Mouse (Mus musculus): ENCODE results near the gene Mab21l1. TPM values are rescaled to one million over a fixed set of nuclear protein-coding genes. Genes with fewer than 3 reads are reported as not detected.

Mab21l1 gene
- polyA plus RNA-seq, 1 experiment from 2014 or later = 0.08 TPM

GRCm38 (mm10) chr3:55784101-55784500 is 1.8 kb downstream of the Mab21l1 start:
- H3K4me3 ChIP-seq (ENCODE audit: low read depth, low read length) = no peak overlapping the region
- no peaks in the 10 kb centered on the region for H3K9me3 ChIP-seq (replicated peaks; ENCODE audit: control insufficient read depth, low read length)
- no peak overlapping the region for H3K27ac ChIP-seq (ENCODE audit: low read length)
- H3K27me3 ChIP-seq (ENCODE audit: control insufficient read depth, insufficient read depth, low read depth, low read length) = peaks cover 82% of the 10 kb centered on the region
- no peaks in the 10 kb centered on the region for H3K36me3 ChIP-seq (ENCODE audit: control insufficient read depth, insufficient read depth)
- no peak for ATAC-seq (ENCODE audit: low read depth)
- WGBS (ENCODE audit: insufficient replicate concordance) = 11% methylated on average over 7 of the region's 7 CpGs
- H3K4me1 ChIP-seq (ENCODE audit: control insufficient read depth, low read depth, low read length) = peaks cover 2% of the 10 kb centered on the region; the same call in 1 of the 2 replicates
- H3K9ac ChIP-seq (ENCODE audit: low read depth, low read length) = no peak overlapping the region
- 0 out of 2 replicates have a peak overlapping the region, but pooled peaks have one; percentile 42 for H3K4me2 ChIP-seq (ENCODE audit: low read depth, low read length)

GRCm38 (mm10) chr3:55785266-55785980 is 3.1 kb downstream of the Mab21l1 start:
- H3K4me2 ChIP-seq (ENCODE audit: low read depth, low read length) = no peak overlapping the region
- peaks cover 71% of the 10 kb centered on the region for H3K27me3 ChIP-seq (ENCODE audit: control insufficient read depth, insufficient read depth, low read depth, low read length)
- H3K36me3 ChIP-seq (ENCODE audit: control insufficient read depth, insufficient read depth) = no peaks in the 10 kb centered on the region

GRCm38 (mm10) chr3:55785981-55786725 is 3.8 kb downstream of the Mab21l1 start:
- Histone ChIP-seq H3K27me3 (ENCODE audit: control insufficient read depth, insufficient read depth, low read depth, low read length) (peaks cover 64% of the 10 kb centered on the region), H3K36me3 (ENCODE audit: control insufficient read depth, insufficient read depth) (no peaks in the 10 kb centered on the region), H3K4me2 (ENCODE audit: low read depth, low read length) (no peak overlapping the region), H3K27ac (ENCODE audit: low read length) (no peak overlapping the region), H3K9ac (ENCODE audit: low read depth, low read length) (no peak overlapping the region), H3K4me3 (ENCODE audit: low read depth, low read length) (no peak overlapping the region), H3K9me3 (replicated peaks; ENCODE audit: control insufficient read depth, low read length) (no peaks in the 10 kb centered on the region), H3K4me1 (ENCODE audit: control insufficient read depth, low read depth, low read length) (peaks cover 2% of the 10 kb centered on the region; the same call in 1 of the 2 replicates)
- ATAC-seq (ENCODE audit: low read depth) = no peak
- 25% methylated on average over 3 of the region's 3 CpGs for WGBS (ENCODE audit: insufficient replicate concordance)

More at GRCm38 (mm10) chr3:55785266-55785980, 3.1 kb downstream of the Mab21l1 start:
- Histone ChIP-seq H3K4me3 (ENCODE audit: low read depth, low read length) (no peak overlapping the region), H3K4me1 (ENCODE audit: control insufficient read depth, low read depth, low read length) (peaks cover 2% of the 10 kb centered on the region; the same call in 1 of the 2 replicates), H3K27ac (ENCODE audit: low read length) (no peak overlapping the region), H3K9me3 (replicated peaks; ENCODE audit: control insufficient read depth, low read length) (no peaks in the 10 kb centered on the region), H3K9ac (ENCODE audit: low read depth, low read length) (no peak overlapping the region)
- no peak for ATAC-seq (ENCODE audit: low read depth)
- 52% methylated on average over 4 of the region's 4 CpGs for WGBS (ENCODE audit: insufficient replicate concordance)

- peak overlapping the region; percentile 59 for H3K4me2 ChIP-seq (ENCODE audit: low read depth, low read length)
- ATAC-seq (ENCODE audit: low read depth) = no peak
- no peaks in the 10 kb centered on the region for H3K36me3 ChIP-seq (ENCODE audit: control insufficient read depth, insufficient read depth)
- peak overlapping the region; percentile 39 for H3K4me3 ChIP-seq (ENCODE audit: low read depth, low read length)
- 25% methylated on average over 17 of the region's 17 CpGs for WGBS (ENCODE audit: insufficient replicate concordance)
- H3K9ac ChIP-seq (ENCODE audit: low read depth, low read length) = no peak overlapping the region
- H3K27me3 ChIP-seq (ENCODE audit: control insufficient read depth, insufficient read depth, low read depth, low read length) = peaks cover 55% of the 10 kb centered on the region
- H3K4me1 ChIP-seq (ENCODE audit: control insufficient read depth, low read depth, low read length) = peaks cover 2% of the 10 kb centered on the region; the same call in 1 of the 2 replicates
- no peaks in the 10 kb centered on the region for H3K9me3 ChIP-seq (replicated peaks; ENCODE audit: control insufficient read depth, low read length)
- no peak overlapping the region for H3K27ac ChIP-seq (ENCODE audit: low read length)
These were observed 4.7 kb downstream of the Mab21l1 start for GRCm38 (mm10) chr3:55786835-55787486.

- Histone ChIP-seq H3K4me1 (ENCODE audit: control insufficient read depth, low read depth, low read length) (peaks cover 2% of the 10 kb centered on the region; the same call in 1 of the 2 replicates), H3K4me3 (ENCODE audit: low read depth, low read length) (peak overlapping the region; percentile 39), H3K4me2 (ENCODE audit: low read depth, low read length) (peak overlapping the region; percentile 59), H3K27me3 (ENCODE audit: control insufficient read depth, insufficient read depth, low read depth, low read length) (peaks cover 49% of the 10 kb centered on the region), H3K27ac (ENCODE audit: low read length) (no peak overlapping the region), H3K36me3 (ENCODE audit: control insufficient read depth, insufficient read depth) (no peaks in the 10 kb centered on the region), H3K9me3 (replicated peaks; ENCODE audit: control insufficient read depth, low read length) (no peaks in the 10 kb centered on the region), H3K9ac (ENCODE audit: low read depth, low read length) (0 out of 2 replicates have a peak overlapping the region, but pooled peaks have one; percentile 20)
- no peak for ATAC-seq (ENCODE audit: low read depth)
- WGBS (ENCODE audit: insufficient replicate concordance) = under 1% methylated on average over 54 of the region's 54 CpGs
These were observed 5.3 kb downstream of the Mab21l1 start for GRCm38 (mm10) chr3:55787487-55788213.

- Histone ChIP-seq H3K27me3 (ENCODE audit: control insufficient read depth, insufficient read depth, low read depth, low read length) (peaks cover 43% of the 10 kb centered on the region), H3K4me2 (ENCODE audit: low read depth, low read length) (peak overlapping the region; percentile 59), H3K9ac (ENCODE audit: low read depth, low read length) (no peak overlapping the region), H3K27ac (ENCODE audit: low read length) (no peak overlapping the region), H3K4me3 (ENCODE audit: low read depth, low read length) (peak overlapping the region; percentile 39), H3K4me1 (ENCODE audit: control insufficient read depth, low read depth, low read length) (peaks cover under 1% of the 10 kb centered on the region; the same call in 1 of the 2 replicates), H3K36me3 (ENCODE audit: control insufficient read depth, insufficient read depth) (no peaks in the 10 kb centered on the region), H3K9me3 (replicated peaks; ENCODE audit: control insufficient read depth, low read length) (no peaks in the 10 kb centered on the region)
- whole genome bisulfite sequencing (ENCODE audit: insufficient replicate concordance) = 15% methylated on average over 4 of the region's 4 CpGs
- ATAC-seq (ENCODE audit: low read depth) = no peak
These were observed 5.9 kb downstream of the Mab21l1 start for GRCm38 (mm10) chr3:55788214-55788586.

GRCm38 (mm10) chr3:55788621-55789201 is 6.4 kb downstream of the Mab21l1 start:
- Histone ChIP-seq H3K4me1 (ENCODE audit: control insufficient read depth, low read depth, low read length) (no peaks in the 10 kb centered on the region), H3K9ac (ENCODE audit: low read depth, low read length) (no peak overlapping the region), H3K27me3 (ENCODE audit: control insufficient read depth, insufficient read depth, low read depth, low read length) (peaks cover 38% of the 10 kb centered on the region), H3K27ac (ENCODE audit: low read length) (no peak overlapping the region), H3K9me3 (replicated peaks; ENCODE audit: control insufficient read depth, low read length) (no peaks in the 10 kb centered on the region), H3K4me2 (ENCODE audit: low read depth, low read length) (no peak overlapping the region), H3K36me3 (ENCODE audit: control insufficient read depth, insufficient read depth) (no peaks in the 10 kb centered on the region), H3K4me3 (ENCODE audit: low read depth, low read length) (no peak overlapping the region)
- no peak for ATAC-seq (ENCODE audit: low read depth)
- WGBS (ENCODE audit: insufficient replicate concordance) = 54% methylated on average over 5 of the region's 5 CpGs

- no peak for ATAC-seq (ENCODE audit: low read depth)
- no peaks in the 10 kb centered on the region for H3K4me1 ChIP-seq (ENCODE audit: control insufficient read depth, low read depth, low read length)
These were observed 7.5 kb downstream of the Mab21l1 start for GRCm38 (mm10) chr3:55789856-55790255.

More at GRCm38 (mm10) chr3:55789856-55790255, 7.5 kb downstream of the Mab21l1 start:
- Histone ChIP-seq H3K27me3 (ENCODE audit: control insufficient read depth, insufficient read depth, low read depth, low read length) (peaks cover 32% of the 10 kb centered on the region), H3K27ac (ENCODE audit: low read length) (no peak overlapping the region), H3K9me3 (replicated peaks; ENCODE audit: control insufficient read depth, low read length) (no peaks in the 10 kb centered on the region), H3K9ac (ENCODE audit: low read depth, low read length) (no peak overlapping the region), H3K4me2 (ENCODE audit: low read depth, low read length) (no peak overlapping the region), H3K4me3 (ENCODE audit: low read depth, low read length) (no peak overlapping the region), H3K36me3 (ENCODE audit: control insufficient read depth, insufficient read depth) (no peaks in the 10 kb centered on the region)
- 46% methylated on average over 2 of the region's 2 CpGs for WGBS (ENCODE audit: insufficient replicate concordance)

Measured in liver, embryonic 16.5 days (tissue).